Mouse (Mus musculus) lung, adult 2 months (tissue): ENCODE measurements around the gene Slc35a3. TPM values are rescaled to one million over a fixed set of nuclear protein-coding genes. Genes with fewer than 3 reads are reported as not detected.
"Not testable (repeated sequence)": the region's sequence is repeated elsewhere in the genome, so short reads cannot be mapped to it uniquely, and the experiment has no call there.

Source experiments
- DNase-seq: peaks from one replicate; pipeline ENCODE4 v3.0.0; 2022
- H3K4me1 ChIP-seq: fragments of 200-500 bp; 2 replicates; pipeline ENCODE4 v1.6.1; 2011; ENCODE audit warnings: low read length; ENCODE audit not compliant: control insufficient read depth, insufficient read depth
- H3K4me3 ChIP-seq: fragments of 200-500 bp; replicated peaks from 2 replicates; pipeline ENCODE3; 2011; ENCODE audit warnings: low read depth, mild to moderate bottlenecking, control low read depth, low read length; ENCODE audit errors: extremely low read depth
- CTCF ChIP-seq: fragments of 200-500 bp; IDR thresholded peaks from 2 replicates; pipeline ENCODE4 v1.5.1; 2011; ENCODE audit warnings: mild to moderate bottlenecking, low read length, control low read depth; ENCODE audit not compliant: insufficient read depth
- POLR2A ChIP-seq: fragments of 200-500 bp; IDR thresholded peaks from 2 replicates; pipeline ENCODE4 v1.6.1; 2011; ENCODE audit warnings: low read depth, mild to moderate bottlenecking, control low read depth, low read length, borderline replicate concordance; ENCODE audit errors: extremely low read depth
- WGBS: fragments of 180-500 bp; shearing (Covaris S2); methylation state at CpG from one replicate; pipeline ENCODE4 v1.1.7; 2018; 5-methylcytosine and 5-hydroxymethylcytosine counted together
- polyA plus RNA-seq: library from polyadenylated mRNA; depleted of rRNA; stranded (reverse); fragments of >200 nt; gene quantifications from 2 replicates; pipeline ENCODE4 v1.2.3, GENCODE M21; 2012

Gene Slc35a3
- polyA plus RNA-seq, 1 experiment = 7.5 TPM

- Histone ChIP-seq H3K4me3 (no peak overlapping the region), H3K4me1 (peaks cover 25% of the 10 kb centered on the region)
- WGBS = 61% methylated on average over 13 of the region's 13 CpGs
- DNase-seq = no peak
- TF ChIP-seq CTCF = no peak
- TF ChIP-seq POLR2A = no peak
Measured at GRCm38 (mm10) chr3:116659856-116660430, 52.7 kb downstream of the Slc35a3 start.

GRCm38 (mm10) chr3:116658928-116659565 is 53.6 kb downstream of the Slc35a3 start:
- Histone ChIP-seq H3K4me3 (no peak overlapping the region), H3K4me1 (peaks cover 25% of the 10 kb centered on the region)
- DNase-seq = no peak
- TF ChIP-seq POLR2A = no peak
- TF ChIP-seq CTCF = no peak
- 62% methylated on average over 15 of the region's 15 CpGs for WGBS

GRCm38 (mm10) chr3:116656184-116656965 is 56.3 kb downstream of the Slc35a3 start:
- Histone ChIP-seq H3K4me3 (no peak overlapping the region), H3K4me1 (peaks cover 23% of the 10 kb centered on the region)
- TF ChIP-seq CTCF (no peak), POLR2A (no peak)
- WGBS = 47% methylated on average over 7 of the region's 7 CpGs
- DNase-seq = no peak

- not testable (repeated sequence) for H3K4me3 ChIP-seq, DNase-seq
- H3K4me1 ChIP-seq = peaks cover 13% of the 10 kb centered on the region
- WGBS = 95% methylated on average over 11 of the region's 11 CpGs
Measured at GRCm38 (mm10) chr3:116654051-116654450, 58.6 kb downstream of the Slc35a3 start.

- peaks cover 9% of the 10 kb centered on the region for H3K4me1 ChIP-seq
- no peak for DNase-seq
- TF ChIP-seq POLR2A = no peak
- no peak for TF ChIP-seq CTCF
- no peak overlapping the region for H3K4me3 ChIP-seq
- 60% methylated on average over 5 of the region's 5 CpGs for WGBS
Measured at GRCm38 (mm10) chr3:116653278-116653945, 59.2 kb downstream of the Slc35a3 start.

- no peak for DNase-seq
- TF ChIP-seq POLR2A (no peak), CTCF (no peak)
- H3K4me3 ChIP-seq = no peak overlapping the region
- WGBS = 21% methylated on average over 3 of the region's 3 CpGs
- peaks cover 5% of the 10 kb centered on the region for H3K4me1 ChIP-seq
Measured at GRCm38 (mm10) chr3:116652033-116652446, 60.6 kb downstream of the Slc35a3 start.

GRCm38 (mm10) chr3:116650698-116651097 is 61.9 kb downstream of the Slc35a3 start:
- WGBS = 96% methylated on average over 9 of the region's 9 CpGs
- H3K4me1 ChIP-seq = no peaks in the 10 kb centered on the region; the same call in 1 of the 2 replicates
- H3K4me3 ChIP-seq = no peak overlapping the region
- no peak for TF ChIP-seq POLR2A
- no peak for DNase-seq

- DNase-seq = no peak
- Histone ChIP-seq H3K4me3 (no peak overlapping the region), H3K4me1 (no peaks in the 10 kb centered on the region; the same call in 1 of the 2 replicates)
- TF ChIP-seq POLR2A (no peak), CTCF (no peak)
- 85% methylated on average over 7 of the region's 7 CpGs for WGBS
Measured at GRCm38 (mm10) chr3:116648805-116649204, 63.8 kb downstream of the Slc35a3 start.

GRCm38 (mm10) chr3:116646387-116646786 is 66.2 kb downstream of the Slc35a3 start:
- 85% methylated on average over 1 of the region's 1 CpGs for WGBS
- no peaks in the 10 kb centered on the region for H3K4me1 ChIP-seq
- no peak overlapping the region for H3K4me3 ChIP-seq
- no peak for DNase-seq
- TF ChIP-seq CTCF (no peak), POLR2A (no peak)

- no peak overlapping the region for H3K4me3 ChIP-seq
- peaks cover 2% of the 10 kb centered on the region; the same call in 1 of the 2 replicates for H3K4me1 ChIP-seq
- TF ChIP-seq CTCF = no peak
- no peak for TF ChIP-seq POLR2A
- 82% methylated on average over 2 of the region's 2 CpGs for WGBS
- DNase-seq = no peak
Measured at GRCm38 (mm10) chr3:116642373-116642772, 70.3 kb downstream of the Slc35a3 start.
